Mouse (Mus musculus): Measurements from ENCODE around the gene Cyp2d11. TPM values are rescaled to one million over a fixed set of nuclear protein-coding genes. Genes with fewer than 3 reads are reported as not detected.

The Cyp2d11 gene
- polyA plus RNA-seq, 1 experiment: not detected

- Histone ChIP-seq H3K79me2 (ENCODE audit: control insufficient read depth, insufficient read depth) (no peaks in the 10 kb centered on the region), H3K27me3 (ENCODE audit: control insufficient read depth, insufficient read depth, insufficient read length) (peaks cover 4% of the 10 kb centered on the region), H3K36me3 (ENCODE audit: control insufficient read depth, insufficient read depth) (no peaks in the 10 kb centered on the region), H3K4me3 (ENCODE audit: insufficient read depth, poor library complexity, severe bottlenecking) (no peak overlapping the region), H3K79me3 (ENCODE audit: low read depth) (no peaks in the 10 kb centered on the region), H3ac (ENCODE audit: control insufficient read depth, insufficient read length, low read depth) (no peak overlapping the region)
- no peak for TF ChIP-seq USF1 (IDR thresholded peaks at IDR 0.05; ENCODE audit: low read depth)
- TF ChIP-seq MYOG (IDR thresholded peaks at IDR 0.05; ENCODE audit: control insufficient read depth, extremely low read depth, insufficient read length): no peak
- no peak for TF ChIP-seq CEBPB (IDR thresholded peaks at IDR 0.05; ENCODE audit: low read depth)
- TF ChIP-seq CTCF (IDR thresholded peaks at IDR 0.05; ENCODE audit: control insufficient read depth, insufficient read depth, insufficient read length): no peak
- no peak for TF ChIP-seq MYOD1 (IDR thresholded peaks at IDR 0.05; ENCODE audit: control insufficient read depth, insufficient read length, low read depth)
- TF ChIP-seq FOSL1 (IDR thresholded peaks at IDR 0.05; ENCODE audit: insufficient read depth, low read length, poor library complexity, severe bottlenecking): no peak
- TF ChIP-seq MAX (IDR thresholded peaks at IDR 0.05): no peak
Measured at GRCm38 (mm10) chr15:82407536-82407935, 13.7 kb upstream of the Cyp2d11 start.

- H3K79me3 ChIP-seq (ENCODE audit: low read depth): no peaks in the 10 kb centered on the region
- H3K79me2 ChIP-seq (ENCODE audit: control insufficient read depth, insufficient read depth): no peaks in the 10 kb centered on the region
- no peak for TF ChIP-seq MYOG (IDR thresholded peaks at IDR 0.05; ENCODE audit: control insufficient read depth, extremely low read depth, insufficient read length)
- no peak for TF ChIP-seq MAX (IDR thresholded peaks at IDR 0.05)
- TF ChIP-seq FOSL1 (IDR thresholded peaks at IDR 0.05; ENCODE audit: insufficient read depth, low read length, poor library complexity, severe bottlenecking): no peak
- no peak for TF ChIP-seq MYOD1 (IDR thresholded peaks at IDR 0.05; ENCODE audit: control insufficient read depth, insufficient read length, low read depth)
- TF ChIP-seq USF1 (IDR thresholded peaks at IDR 0.05; ENCODE audit: low read depth): no peak
- TF ChIP-seq CEBPB (IDR thresholded peaks at IDR 0.05; ENCODE audit: low read depth): no peak
- TF ChIP-seq CTCF (IDR thresholded peaks at IDR 0.05; ENCODE audit: control insufficient read depth, insufficient read depth, insufficient read length): no peak
- H3K4me3 ChIP-seq (ENCODE audit: insufficient read depth, poor library complexity, severe bottlenecking): no peak within 1 kb of the TSS
- H3K27me3 ChIP-seq (ENCODE audit: control insufficient read depth, insufficient read depth, insufficient read length): peaks cover 4% of the 10 kb centered on the region
- H3ac ChIP-seq (ENCODE audit: control insufficient read depth, insufficient read length, low read depth): no peak within 1 kb of the TSS
- H3K36me3 ChIP-seq (ENCODE audit: control insufficient read depth, insufficient read depth): no peaks in the 10 kb centered on the region
Measured at GRCm38 (mm10) chr15:82406981-82407380, 13.2 kb upstream of the Cyp2d11 start, which contains the start of gene Cyp2d10. Gene Cyp2d10, minus strand, starts transcription at chr15:82407195.

GRCm38 (mm10) chr15:82404163-82404562 lies 10.3 kb upstream of the Cyp2d11 start:
- TF ChIP-seq MAX (IDR thresholded peaks at IDR 0.05) (no peak), FOSL1 (IDR thresholded peaks at IDR 0.05; ENCODE audit: insufficient read depth, low read length, poor library complexity, severe bottlenecking) (no peak), MYOD1 (IDR thresholded peaks at IDR 0.05; ENCODE audit: control insufficient read depth, insufficient read length, low read depth) (no peak), CEBPB (IDR thresholded peaks at IDR 0.05; ENCODE audit: low read depth) (no peak), USF1 (IDR thresholded peaks at IDR 0.05; ENCODE audit: low read depth) (no peak), CTCF (IDR thresholded peaks at IDR 0.05; ENCODE audit: control insufficient read depth, insufficient read depth, insufficient read length) (no peak), MYOG (IDR thresholded peaks at IDR 0.05; ENCODE audit: control insufficient read depth, extremely low read depth, insufficient read length) (no peak)

GRCm38 (mm10) chr15:82403606-82404005 lies 9.8 kb upstream of the Cyp2d11 start:
- Histone ChIP-seq H3K79me3 (ENCODE audit: low read depth) (no peaks in the 10 kb centered on the region), H3K36me3 (ENCODE audit: control insufficient read depth, insufficient read depth) (no peaks in the 10 kb centered on the region), H3K27me3 (ENCODE audit: control insufficient read depth, insufficient read depth, insufficient read length) (peaks cover 4% of the 10 kb centered on the region), H3K79me2 (ENCODE audit: control insufficient read depth, insufficient read depth) (no peaks in the 10 kb centered on the region), H3ac (ENCODE audit: control insufficient read depth, insufficient read length, low read depth) (no peak overlapping the region), H3K4me3 (ENCODE audit: insufficient read depth, poor library complexity, severe bottlenecking) (no peak overlapping the region)
- no peak for TF ChIP-seq MAX (IDR thresholded peaks at IDR 0.05)
- TF ChIP-seq MYOG (IDR thresholded peaks at IDR 0.05; ENCODE audit: control insufficient read depth, extremely low read depth, insufficient read length): no peak
- TF ChIP-seq FOSL1 (IDR thresholded peaks at IDR 0.05; ENCODE audit: insufficient read depth, low read length, poor library complexity, severe bottlenecking): no peak
- no peak for TF ChIP-seq MYOD1 (IDR thresholded peaks at IDR 0.05; ENCODE audit: control insufficient read depth, insufficient read length, low read depth)
- TF ChIP-seq CTCF (IDR thresholded peaks at IDR 0.05; ENCODE audit: control insufficient read depth, insufficient read depth, insufficient read length): no peak
- no peak for TF ChIP-seq USF1 (IDR thresholded peaks at IDR 0.05; ENCODE audit: low read depth)
- no peak for TF ChIP-seq CEBPB (IDR thresholded peaks at IDR 0.05; ENCODE audit: low read depth)

More at GRCm38 (mm10) chr15:82404163-82404562, 10.3 kb upstream of the Cyp2d11 start:
- H3K4me3 ChIP-seq (ENCODE audit: insufficient read depth, poor library complexity, severe bottlenecking): no peak overlapping the region
- H3ac ChIP-seq (ENCODE audit: control insufficient read depth, insufficient read length, low read depth): no peak overlapping the region
- H3K79me2 ChIP-seq (ENCODE audit: control insufficient read depth, insufficient read depth): no peaks in the 10 kb centered on the region
- no peaks in the 10 kb centered on the region for H3K36me3 ChIP-seq (ENCODE audit: control insufficient read depth, insufficient read depth)
- H3K79me3 ChIP-seq (ENCODE audit: low read depth): no peaks in the 10 kb centered on the region
- peaks cover 4% of the 10 kb centered on the region for H3K27me3 ChIP-seq (ENCODE audit: control insufficient read depth, insufficient read depth, insufficient read length)

GRCm38 (mm10) chr15:82402741-82403140 lies 8.9 kb upstream of the Cyp2d11 start:
- peaks cover under 1% of the 10 kb centered on the region for H3K27me3 ChIP-seq (ENCODE audit: control insufficient read depth, insufficient read depth, insufficient read length)
- H3K79me2 ChIP-seq (ENCODE audit: control insufficient read depth, insufficient read depth): no peaks in the 10 kb centered on the region
- H3K79me3 ChIP-seq (ENCODE audit: low read depth): no peaks in the 10 kb centered on the region
- H3K36me3 ChIP-seq (ENCODE audit: control insufficient read depth, insufficient read depth): no peaks in the 10 kb centered on the region
- H3K4me3 ChIP-seq (ENCODE audit: insufficient read depth, poor library complexity, severe bottlenecking): no peak overlapping the region
- TF ChIP-seq MYOG (IDR thresholded peaks at IDR 0.05; ENCODE audit: control insufficient read depth, extremely low read depth, insufficient read length) (no peak), MAX (IDR thresholded peaks at IDR 0.05) (no peak), FOSL1 (IDR thresholded peaks at IDR 0.05; ENCODE audit: insufficient read depth, low read length, poor library complexity, severe bottlenecking) (no peak)
- H3ac ChIP-seq (ENCODE audit: control insufficient read depth, insufficient read length, low read depth): no peak overlapping the region

- H3K4me3 ChIP-seq (ENCODE audit: insufficient read depth, poor library complexity, severe bottlenecking): no peak overlapping the region
- H3K27me3 ChIP-seq (ENCODE audit: control insufficient read depth, insufficient read depth, insufficient read length): no peaks in the 10 kb centered on the region
- no peak overlapping the region for H3ac ChIP-seq (ENCODE audit: control insufficient read depth, insufficient read length, low read depth)
- H3K79me3 ChIP-seq (ENCODE audit: low read depth): no peaks in the 10 kb centered on the region
- no peaks in the 10 kb centered on the region for H3K79me2 ChIP-seq (ENCODE audit: control insufficient read depth, insufficient read depth)
- no peaks in the 10 kb centered on the region for H3K36me3 ChIP-seq (ENCODE audit: control insufficient read depth, insufficient read depth)
- no peak for TF ChIP-seq MAX (IDR thresholded peaks at IDR 0.05)
Measured at GRCm38 (mm10) chr15:82402106-82402505, 8.3 kb upstream of the Cyp2d11 start.

All from C2C12 (cell line).